Mouse (Mus musculus) liver, embryonic 16.5 days (tissue): Measurements from ENCODE around the gene Kcnj12. TPM values are rescaled to one million over a fixed set of nuclear protein-coding genes. Genes with fewer than 3 reads are reported as not detected.

ENCODE experiments used
- ATAC-seq: fragments of 200-750 bp; cut with Nextera tagmentation; 2 replicates; pipeline ENCODE4 v1.8.0; 2017; ENCODE audit warnings: low read depth, mild to moderate bottlenecking, moderate number of reproducible peaks, moderate library complexity
- H3K27ac ChIP-seq: fragments of 300-500 bp; sonication (generic); 2 replicates; pipeline ENCODE4 v1.5.1; 2014; ENCODE audit warnings: mild to moderate bottlenecking, low read length
- H3K27me3 ChIP-seq: fragments of 300-500 bp; sonication (generic); 2 replicates; pipeline ENCODE4 v1.6.1; 2014; ENCODE audit warnings: low read depth, low read length, mixed read lengths; ENCODE audit not compliant: control insufficient read depth, insufficient read depth
- H3K36me3 ChIP-seq: fragments of 300-500 bp; sonication (generic); 2 replicates; pipeline ENCODE4 v1.6.1; 2014; ENCODE audit warnings: mild to moderate bottlenecking; ENCODE audit not compliant: control insufficient read depth, insufficient read depth
- H3K4me1 ChIP-seq: fragments of 300-500 bp; sonication (generic); 2 replicates; pipeline ENCODE4 v1.6.1; 2014; ENCODE audit warnings: low read depth, low read length, mixed read lengths; ENCODE audit not compliant: control insufficient read depth
- H3K4me2 ChIP-seq: fragments of 300-500 bp; sonication (generic); 2 replicates; pipeline ENCODE4 v1.6.1; 2014; ENCODE audit warnings: low read depth, low read length, mixed read lengths
- H3K4me3 ChIP-seq: fragments of 300-500 bp; sonication (generic); 2 replicates; pipeline ENCODE4 v1.5.1; 2014; ENCODE audit warnings: low read depth, mild to moderate bottlenecking, low read length
- H3K9ac ChIP-seq: fragments of 300-500 bp; sonication (generic); 2 replicates; pipeline ENCODE4 v1.6.1; 2014; ENCODE audit warnings: low read depth, low read length
- H3K9me3 ChIP-seq: fragments of 300-500 bp; sonication (generic); replicated peaks from 2 replicates; pipeline ENCODE4 v1.6.1; 2016; ENCODE audit warnings: low read length; ENCODE audit not compliant: control insufficient read depth
- WGBS: fragments of 180-500 bp; shearing (Covaris S2); extraction: QIAGEN DNeasy Blood & Tissue Kit; methylation state at CpG from one replicate; pipeline ENCODE4 v1.1.7; 2014; ENCODE audit not compliant: insufficient replicate concordance; 5-methylcytosine and 5-hydroxymethylcytosine counted together
- polyA plus RNA-seq: library from polyadenylated mRNA; unstranded; fragments of >200 nt; fragmentation: Nextera tagmentation; extraction: Ambion mirVana; gene quantifications from 2 replicates; pipeline ENCODE4 v1.2.1, GENCODE M21; 2015

Gene Kcnj12
- polyA plus RNA-seq: 0.04 TPM in 1 of 2 replicates, not detected in the other

GRCm38 (mm10) chr11:61022550-61023391, at the start of gene Kcnj12:
Gene Kcnj12 (plus strand): TSS chr11:61022564.
- Histone ChIP-seq H3K36me3 (no peaks in the 10 kb centered on the region), H3K9me3 (no peaks in the 10 kb centered on the region), H3K4me1 (no peaks in the 10 kb centered on the region), H3K4me3 (peak within 1 kb of the TSS; percentile 22), H3K4me2 (peak within 1 kb of the TSS; percentile 41), H3K27me3 (peaks cover 55% of the 10 kb centered on the region), H3K27ac (no peak within 1 kb of the TSS), H3K9ac (no peak within 1 kb of the TSS)
- no peak for ATAC-seq
- WGBS: 1% methylated on average over 70 of the region's 81 CpGs

- WGBS: 56% methylated on average over 11 of the region's 11 CpGs
- no peak for ATAC-seq
- H3K36me3 ChIP-seq: no peaks in the 10 kb centered on the region
Observed at GRCm38 (mm10) chr11:60975097-60975496, 47.3 kb upstream of the Kcnj12 start.

GRCm38 (mm10) chr11:60976234-60976633, 46.1 kb upstream of the Kcnj12 start:
- 72% methylated on average over 2 of the region's 2 CpGs for WGBS
- no peak overlapping the region for H3K9ac ChIP-seq
- ATAC-seq: no peak
- H3K4me3 ChIP-seq: no peak overlapping the region
- no peaks in the 10 kb centered on the region for H3K36me3 ChIP-seq
- no peaks in the 10 kb centered on the region for H3K27me3 ChIP-seq
- no peak overlapping the region for H3K27ac ChIP-seq
- H3K4me2 ChIP-seq: no peak overlapping the region
- no peaks in the 10 kb centered on the region; the same call in 1 of the 2 replicates for H3K4me1 ChIP-seq
- no peaks in the 10 kb centered on the region for H3K9me3 ChIP-seq

More at GRCm38 (mm10) chr11:60975097-60975496, 47.3 kb upstream of the Kcnj12 start:
- Histone ChIP-seq H3K27me3 (no peaks in the 10 kb centered on the region), H3K4me1 (no peaks in the 10 kb centered on the region; the same call in 1 of the 2 replicates), H3K9ac (no peak overlapping the region), H3K9me3 (no peaks in the 10 kb centered on the region), H3K4me3 (no peak overlapping the region), H3K4me2 (no peak overlapping the region), H3K27ac (no peak overlapping the region)

DNA sequence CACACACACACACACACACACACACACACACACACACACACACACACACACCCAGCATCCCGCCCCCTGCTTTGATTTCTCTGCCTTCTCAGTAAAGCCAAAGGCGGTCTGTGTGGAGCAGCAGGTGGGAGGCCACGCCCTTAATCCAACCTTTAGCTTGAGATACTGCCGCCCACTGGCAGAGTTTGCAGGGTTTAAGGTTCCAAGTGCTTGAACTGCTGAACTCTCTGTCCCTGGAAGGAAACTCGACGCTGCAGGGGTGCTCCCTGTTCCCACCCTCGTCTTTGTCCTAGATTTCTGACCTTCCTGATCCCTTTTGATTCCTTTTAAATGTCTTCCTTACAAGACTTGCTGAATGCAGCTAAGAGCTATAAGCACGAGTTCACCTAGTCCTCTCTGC, 45.6 kb upstream of the Kcnj12 start:
- Histone ChIP-seq H3K27me3 (no peaks in the 10 kb centered on the region), H3K9ac (no peak overlapping the region), H3K4me2 (no peak overlapping the region), H3K36me3 (no peaks in the 10 kb centered on the region), H3K9me3 (no peaks in the 10 kb centered on the region), H3K4me1 (no peaks in the 10 kb centered on the region; the same call in 1 of the 2 replicates), H3K27ac (no peak overlapping the region), H3K4me3 (no peak overlapping the region)
- ATAC-seq: no peak
- WGBS: 32% methylated on average over 8 of the region's 8 CpGs

DNA sequence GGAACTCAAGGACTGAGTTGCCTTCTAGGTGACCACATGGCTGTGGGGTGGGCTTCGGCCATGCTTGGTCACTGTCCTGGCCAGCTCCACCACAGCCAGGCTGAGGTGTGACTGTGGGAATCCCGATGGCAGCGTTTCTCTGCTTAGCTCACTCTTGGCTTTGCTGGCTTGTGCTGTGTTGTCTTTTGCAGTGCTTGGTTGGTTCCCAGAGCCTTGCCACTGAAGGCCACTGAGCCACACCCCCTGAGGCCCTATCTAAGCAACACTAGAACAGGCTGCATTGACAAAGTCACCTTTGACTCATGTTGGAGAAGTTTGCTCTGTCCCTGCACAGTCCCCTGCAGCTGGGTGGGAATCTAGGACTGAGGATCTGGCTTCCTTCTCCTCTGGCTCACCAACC, 45.2 kb upstream of the Kcnj12 start:
- H3K9ac ChIP-seq: no peak overlapping the region
- peak; percentile 19; the same call in 1 of the 2 replicates for ATAC-seq
- H3K9me3 ChIP-seq: no peaks in the 10 kb centered on the region
- no peaks in the 10 kb centered on the region; the same call in 1 of the 2 replicates for H3K4me1 ChIP-seq
- H3K4me2 ChIP-seq: no peak overlapping the region
- no peak overlapping the region for H3K27ac ChIP-seq
- H3K4me3 ChIP-seq: no peak overlapping the region
- H3K27me3 ChIP-seq: no peaks in the 10 kb centered on the region
- H3K36me3 ChIP-seq: no peaks in the 10 kb centered on the region
- WGBS: 45% methylated on average over 3 of the region's 3 CpGs

DNA sequence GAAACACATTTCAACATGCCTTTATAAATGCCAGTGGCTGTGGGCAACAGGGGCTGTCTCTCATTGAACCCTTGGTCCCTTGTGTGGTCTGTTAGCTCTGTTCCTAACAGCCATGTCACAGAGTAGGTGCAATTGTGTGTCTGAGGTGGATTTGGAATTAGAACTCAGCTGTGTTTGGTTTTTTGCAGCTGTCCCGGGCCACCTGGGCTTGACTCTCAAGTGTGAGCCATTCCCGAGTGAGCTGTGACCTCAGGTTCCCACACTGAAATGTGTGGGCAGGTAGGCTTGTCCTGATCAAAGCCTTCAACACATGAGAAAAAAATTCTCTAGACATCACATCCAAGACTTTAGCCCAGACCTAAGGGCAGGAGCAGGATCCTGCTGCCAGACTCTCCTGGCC, 43.7 kb upstream of the Kcnj12 start:
- no peak overlapping the region for H3K9ac ChIP-seq
- H3K4me3 ChIP-seq: no peak overlapping the region
- 37% methylated on average over 2 of the region's 2 CpGs for WGBS
- H3K36me3 ChIP-seq: no peaks in the 10 kb centered on the region
- no peaks in the 10 kb centered on the region; the same call in 1 of the 2 replicates for H3K4me1 ChIP-seq
- no peak for ATAC-seq
- H3K4me2 ChIP-seq: no peak overlapping the region
- H3K27ac ChIP-seq: no peak overlapping the region
- H3K27me3 ChIP-seq: no peaks in the 10 kb centered on the region
- no peaks in the 10 kb centered on the region for H3K9me3 ChIP-seq

GRCm38 (mm10) chr11:60979788-60980187, 42.6 kb upstream of the Kcnj12 start:
- 69% methylated on average over 5 of the region's 5 CpGs for WGBS
- Histone ChIP-seq H3K27me3 (no peaks in the 10 kb centered on the region), H3K9ac (no peak overlapping the region), H3K36me3 (no peaks in the 10 kb centered on the region), H3K4me2 (no peak overlapping the region), H3K4me3 (no peak overlapping the region), H3K9me3 (no peaks in the 10 kb centered on the region), H3K4me1 (no peaks in the 10 kb centered on the region; the same call in 1 of the 2 replicates), H3K27ac (no peak overlapping the region)
- ATAC-seq: no peak

GRCm38 (mm10) chr11:60981693-60982486, 40.5 kb upstream of the Kcnj12 start:
- Histone ChIP-seq H3K9ac (no peak overlapping the region), H3K4me1 (no peaks in the 10 kb centered on the region; the same call in 1 of the 2 replicates), H3K27me3 (no peaks in the 10 kb centered on the region), H3K36me3 (no peaks in the 10 kb centered on the region), H3K4me2 (no peak overlapping the region), H3K9me3 (no peaks in the 10 kb centered on the region), H3K4me3 (no peak overlapping the region), H3K27ac (no peak overlapping the region)
- WGBS: 65% methylated on average over 14 of the region's 14 CpGs
- ATAC-seq: no peak
